Mouse (Mus musculus) liver, adult 2 months (tissue): ENCODE data around the gene Haus2.

Experiments used
- CTCF ChIP-seq: fragments of 200-500 bp; IDR thresholded peaks from 2 replicates; pipeline ENCODE4 v1.5.1; 2011; ENCODE audit warnings: low read depth, low read length, control low read depth
- POLR2A ChIP-seq: fragments of 200-500 bp; IDR thresholded peaks from 2 replicates; pipeline ENCODE4 v1.6.1; 2011; ENCODE audit warnings: low read length, control low read depth; ENCODE audit not compliant: insufficient read depth; ENCODE audit errors: extremely low read depth

DNA sequence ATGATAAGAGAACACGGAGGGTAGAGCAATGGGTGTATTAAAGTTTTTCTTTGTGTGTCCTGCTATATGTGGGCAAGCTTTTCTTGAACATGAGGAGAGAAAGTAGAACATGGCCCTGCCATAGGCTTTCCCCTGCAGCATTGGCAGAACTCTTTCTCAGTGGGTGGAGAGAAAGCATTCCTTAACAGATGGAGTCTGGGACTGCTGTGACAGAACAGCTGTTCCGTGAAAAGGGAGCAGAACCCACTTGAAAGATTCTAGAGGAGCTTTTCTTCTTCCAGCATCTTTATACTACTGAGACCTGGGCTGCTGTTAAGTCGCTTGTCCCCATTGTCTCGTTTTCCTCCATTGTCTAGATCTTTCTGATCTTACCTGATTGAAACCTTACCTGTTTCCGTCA is 19.4 kb upstream of the Haus2 start:
- TF ChIP-seq POLR2A, result no peak
- TF ChIP-seq CTCF, result no peak
